Mouse (Mus musculus) bone marrow, adult 2 months (tissue): ENCODE measurements around the gene Rab3d. TPM values are rescaled to one million over a fixed set of nuclear protein-coding genes. Genes with fewer than 3 reads are reported as not detected.

ENCODE experiments used
- H3K27ac ChIP-seq: fragments of 200-500 bp; 2 replicates; pipeline ENCODE4 v1.5.1; 2012; ENCODE audit warnings: low read depth, mild to moderate bottlenecking, control low read depth, inconsistent platforms, low read length; ENCODE audit not compliant: control insufficient read depth, poor library complexity, insufficient read depth
- H3K4me1 ChIP-seq: fragments of 200-500 bp; 2 replicates; pipeline ENCODE4 v1.6.1; 2011; ENCODE audit warnings: low read length; ENCODE audit not compliant: control insufficient read depth, insufficient read depth
- H3K4me3 ChIP-seq: fragments of 200-500 bp; replicated peaks from 2 replicates; pipeline ENCODE3; 2011; ENCODE audit warnings: mild to moderate bottlenecking, low read depth, low read length, control low read depth; ENCODE audit not compliant: control insufficient read depth
- CTCF ChIP-seq: fragments of 200-500 bp; IDR thresholded peaks from 2 replicates; pipeline ENCODE4 v1.5.1; 2011; ENCODE audit warnings: low read length, control low read depth; ENCODE audit not compliant: control insufficient read depth, insufficient read depth
- POLR2A ChIP-seq: fragments of 200-500 bp; IDR thresholded peaks from 2 replicates; pipeline ENCODE4 v1.6.1; 2011; ENCODE audit warnings: low read depth, mild to moderate bottlenecking, control low read depth, low read length, borderline replicate concordance; ENCODE audit not compliant: control insufficient read depth
- WGBS: fragments of 180-500 bp; shearing (Covaris S2); methylation state at CpG from one replicate; pipeline ENCODE4 v1.1.7; 2018; 5-methylcytosine and 5-hydroxymethylcytosine counted together
- polyA plus RNA-seq: library from polyadenylated mRNA; stranded (reverse); fragments of >200 nt; gene quantifications from 2 replicates; pipeline ENCODE4 v1.2.4, GENCODE M21; 2011; ENCODE audit warnings: low replicate concordance; ENCODE audit not compliant: missing spikeins, insufficient read depth, insufficient read length

Rab3d gene
- polyA plus RNA-seq, 1 experiment: 20.9 TPM

GRCm38 (mm10) chr9:21857501-21857900, 60.5 kb downstream of the Rab3d start:
- Histone ChIP-seq H3K4me1 (no peaks in the 10 kb centered on the region), H3K4me3 (no peak overlapping the region), H3K27ac (no peak overlapping the region)
- TF ChIP-seq CTCF: no peak
- TF ChIP-seq POLR2A: no peak
- 83% methylated on average over 2 of the region's 2 CpGs for WGBS

Other genes with a start within 250 kb of the Rab3d start
- 8.1 and 14.5 TPM in 2 replicates for gene Ldlr, start 194.7 kb downstream of the Rab3d start, polyA plus RNA-seq
- 40.1 and 46.6 TPM in 2 replicates for gene Spc24, start 157.9 kb downstream of the Rab3d start, polyA plus RNA-seq
- gene Kank2, start 119.4 kb downstream of the Rab3d start, polyA plus RNA-seq: 1.4 and 1.7 TPM in 2 replicates
- not detected in 2 replicates for gene Angptl8, start 82.7 kb downstream of the Rab3d start, polyA plus RNA-seq
- gene Dock6, start 65.6 kb downstream of the Rab3d start, polyA plus RNA-seq: 6.5 and 7.2 TPM in 2 replicates
- gene Ccdc159, start 9.3 kb upstream of the Rab3d start, polyA plus RNA-seq: not detected in 2 replicates
- gene Tmem205, start 9.4 kb upstream of the Rab3d start, polyA plus RNA-seq: 9.2 and 37.4 TPM in 2 replicates
- gene Plppr2, start 18.8 kb upstream of the Rab3d start, polyA plus RNA-seq: 1.4 and 2.1 TPM in 2 replicates
- gene Swsap1, start 37.6 kb upstream of the Rab3d start, polyA plus RNA-seq: 4.2 and 5.7 TPM in 2 replicates
- gene Epor, start 45.3 kb upstream of the Rab3d start, polyA plus RNA-seq: 103 and 152 TPM in 2 replicates
- 1.6 and 5.0 TPM in 2 replicates for gene Rgl3, start 71.3 kb upstream of the Rab3d start, polyA plus RNA-seq
- gene Ccdc151, start 84.4 kb upstream of the Rab3d start, polyA plus RNA-seq: not detected in 2 replicates
- 20.8 and 35.2 TPM in 2 replicates for gene Prkcsh, start 84.6 kb upstream of the Rab3d start, polyA plus RNA-seq
- gene Elavl3, start 133.8 kb upstream of the Rab3d start, polyA plus RNA-seq: 1.1 TPM in 1 of 2 replicates, not detected in the other
- not detected in 2 replicates for gene Gm49318, start 153.1 kb upstream of the Rab3d start, polyA plus RNA-seq
- gene Zfp653, start 153.2 kb upstream of the Rab3d start, polyA plus RNA-seq: 12.8 and 15.3 TPM in 2 replicates
- gene Ecsit, start 167.2 kb upstream of the Rab3d start, polyA plus RNA-seq: 10.4 and 18.7 TPM in 2 replicates
- not detected in 2 replicates for gene Cnn1, start 181.0 kb upstream of the Rab3d start, polyA plus RNA-seq
- gene Elof1, start 199.0 kb upstream of the Rab3d start, polyA plus RNA-seq: 39.9 and 54.1 TPM in 2 replicates
- gene Acp5, start 217.5 kb upstream of the Rab3d start, polyA plus RNA-seq: 89.7 and 103 TPM in 2 replicates
- 10.5 and 23.3 TPM in 2 replicates for gene Pigyl, start 238.7 kb upstream of the Rab3d start, polyA plus RNA-seq